Mouse (Mus musculus): ENCODE data around the gene Hist1h1t. TPM values are rescaled to one million over a fixed set of nuclear protein-coding genes. Genes with fewer than 3 reads are reported as not detected.
A peak's percentile ranks its signal among the peaks of the same experiment; 100 is the strongest.

Hist1h1t gene
- polyA plus RNA-seq, 1 experiment from 2014 or later: not detected

DNA sequence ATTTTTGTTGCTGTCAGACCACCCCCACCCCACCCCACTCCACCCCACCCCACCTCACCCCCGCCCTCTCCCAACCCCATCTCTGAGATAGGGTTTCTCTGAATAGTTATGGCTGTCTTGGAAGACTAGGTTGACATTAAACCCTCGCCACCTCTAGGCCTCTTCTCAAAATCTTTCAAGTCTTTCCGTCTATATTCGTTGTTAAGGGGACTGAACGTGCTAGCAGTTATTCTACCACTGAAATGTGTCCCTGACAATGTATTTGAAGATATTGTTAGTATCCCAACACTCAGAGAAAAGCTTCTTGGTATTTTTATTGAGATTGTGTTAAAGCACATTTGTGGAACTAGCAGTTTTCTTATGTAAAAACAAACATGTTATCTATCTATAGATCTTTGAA is 45.3 kb downstream of the Hist1h1t start:
- no peak overlapping the region for H3K9ac ChIP-seq
- 72% methylated on average over 5 of the region's 5 CpGs for WGBS
- H3K27me3 ChIP-seq: no peaks in the 10 kb centered on the region
- no peak overlapping the region for H3K27ac ChIP-seq
- H3K36me3 ChIP-seq: no peaks in the 10 kb centered on the region
- no peak for ATAC-seq (ENCODE audit: low FRiP score)
- peaks cover 23% of the 10 kb centered on the region for H3K4me1 ChIP-seq (replicated peaks)
- H3K4me2 ChIP-seq: peak overlapping the region; percentile 94; the same call in 1 of the 2 replicates
- no peak overlapping the region for H3K4me3 ChIP-seq
- H3K9me3 ChIP-seq: no peaks in the 10 kb centered on the region

DNA sequence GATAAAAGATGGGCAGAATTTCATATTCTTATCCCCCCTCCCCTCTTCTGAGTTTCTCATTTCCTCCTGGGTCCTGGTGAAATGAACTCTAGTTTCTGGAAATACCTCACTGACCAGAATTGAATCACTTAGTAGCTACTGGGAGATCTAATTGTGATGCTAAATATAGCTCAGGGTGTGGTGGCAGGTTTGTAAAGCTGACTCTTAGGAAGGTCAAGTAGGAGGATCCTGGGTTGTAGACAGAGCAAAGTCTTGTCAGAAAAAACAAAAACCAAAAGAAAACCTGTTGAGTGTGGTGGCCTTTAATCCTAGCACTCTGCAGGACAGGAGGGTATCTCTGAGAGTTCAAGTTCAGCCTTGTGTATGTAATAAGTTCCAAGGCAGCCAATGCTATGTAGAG is 46.4 kb downstream of the Hist1h1t start:
- Histone ChIP-seq H3K36me3 (no peaks in the 10 kb centered on the region), H3K9ac (no peak overlapping the region), H3K27me3 (no peaks in the 10 kb centered on the region), H3K27ac (no peak overlapping the region), H3K4me2 (no peak overlapping the region), H3K4me1 (replicated peaks) (peaks cover 25% of the 10 kb centered on the region), H3K4me3 (no peak overlapping the region), H3K9me3 (no peaks in the 10 kb centered on the region)
- ATAC-seq (ENCODE audit: low FRiP score): no peak

DNA sequence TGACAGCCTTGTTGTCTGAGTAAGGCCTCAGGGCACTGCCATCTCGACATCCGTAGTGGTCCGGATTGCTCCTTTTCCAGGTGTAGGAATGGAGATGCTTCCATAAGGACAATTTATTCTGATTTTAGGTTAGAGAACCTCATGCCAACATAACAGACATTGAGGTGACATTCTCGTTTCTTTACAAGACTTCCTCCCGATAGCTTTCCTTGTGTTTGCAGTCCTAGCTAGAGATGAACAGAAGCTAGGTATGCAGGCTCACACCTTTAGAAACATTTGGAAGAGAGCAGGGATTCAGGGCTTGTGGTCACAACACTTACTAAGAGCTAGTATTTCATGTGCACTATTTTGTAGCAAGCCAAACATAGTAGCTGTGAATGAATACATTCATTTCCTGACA is 47.6 kb downstream of the Hist1h1t start:
- Histone ChIP-seq H3K27me3 (no peaks in the 10 kb centered on the region), H3K4me2 (no peak overlapping the region), H3K4me3 (no peak overlapping the region), H3K4me1 (replicated peaks) (peaks cover 31% of the 10 kb centered on the region), H3K9me3 (no peaks in the 10 kb centered on the region), H3K27ac (no peak overlapping the region), H3K9ac (no peak overlapping the region), H3K36me3 (no peaks in the 10 kb centered on the region)
- 85% methylated on average over 5 of the region's 5 CpGs for WGBS
- no peak for ATAC-seq (ENCODE audit: low FRiP score)

DNA sequence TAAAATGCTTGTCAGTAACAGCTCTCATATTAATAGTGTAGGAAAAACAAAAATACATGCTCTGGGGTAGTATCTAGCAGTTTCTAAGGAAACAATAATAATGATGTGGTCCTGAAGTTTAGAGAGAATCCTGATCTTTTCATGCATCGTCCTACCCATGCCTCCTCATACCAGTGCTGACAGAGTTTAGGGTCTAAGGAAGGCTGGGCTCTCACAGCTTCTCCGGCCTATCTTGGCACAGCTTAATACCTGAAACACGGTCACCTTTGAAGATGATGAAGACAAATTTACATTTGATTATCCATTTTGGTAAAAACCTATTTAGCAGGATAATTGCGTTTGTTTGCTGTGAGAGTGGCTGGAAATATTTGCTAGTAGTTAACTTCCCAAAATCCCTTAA is 48.3 kb downstream of the Hist1h1t start:
- H3K4me2 ChIP-seq: no peak overlapping the region
- 52% methylated on average over 4 of the region's 4 CpGs for WGBS
- H3K4me1 ChIP-seq (replicated peaks): peaks cover 26% of the 10 kb centered on the region
- H3K4me3 ChIP-seq: peak overlapping the region; percentile 30; the same call in 1 of the 2 replicates
- H3K27me3 ChIP-seq: no peaks in the 10 kb centered on the region
- no peak overlapping the region for H3K27ac ChIP-seq
- no peaks in the 10 kb centered on the region for H3K36me3 ChIP-seq
- no peak for ATAC-seq (ENCODE audit: low FRiP score)
- H3K9me3 ChIP-seq: no peaks in the 10 kb centered on the region
- H3K9ac ChIP-seq: no peak overlapping the region

DNA sequence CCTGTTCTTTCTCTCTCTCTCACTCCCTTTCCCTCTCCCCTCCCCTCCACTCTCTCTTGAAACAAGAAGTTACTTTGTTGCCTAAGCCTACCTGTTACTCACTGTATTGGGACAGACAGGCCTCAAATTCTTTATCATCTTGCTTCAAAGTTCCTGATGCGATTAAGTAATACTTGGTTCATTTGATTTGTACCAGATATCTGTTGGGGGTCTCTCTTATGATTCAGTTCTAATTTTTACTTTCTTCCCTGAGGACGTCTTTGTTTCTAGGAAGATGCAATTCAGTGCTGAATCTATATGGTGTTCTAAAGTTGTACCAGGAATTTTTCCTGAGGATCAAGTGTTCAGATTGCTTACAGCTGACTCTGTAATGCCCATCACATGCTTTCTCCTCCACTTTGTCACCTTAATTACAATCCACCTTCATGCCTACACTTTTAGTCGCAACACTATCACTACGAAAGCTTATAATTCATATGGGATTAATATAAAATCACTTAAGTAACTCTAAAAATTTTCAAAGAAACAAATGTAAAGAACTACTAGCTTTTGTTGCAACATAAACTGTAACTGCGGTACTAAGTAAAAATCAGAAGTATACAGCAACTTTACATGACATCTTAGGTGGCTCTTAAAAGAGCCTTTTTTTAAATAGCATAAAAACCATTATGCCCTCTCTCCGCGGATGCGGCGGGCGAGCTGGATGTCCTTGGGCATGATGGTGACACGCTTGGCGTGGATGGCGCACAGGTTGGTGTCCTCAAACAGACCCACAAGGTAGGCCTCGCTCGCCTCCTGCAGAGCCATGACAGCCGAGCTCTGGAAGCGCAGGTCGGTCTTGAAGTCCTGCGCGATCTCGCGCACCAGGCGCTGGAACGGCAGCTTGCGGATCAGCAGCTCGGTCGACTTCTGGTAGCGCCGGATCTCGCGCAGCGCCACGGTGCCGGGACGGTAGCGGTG is 49.1 kb downstream of the Hist1h1t start:
- Histone ChIP-seq H3K27me3 (no peaks in the 10 kb centered on the region), H3K36me3 (no peaks in the 10 kb centered on the region), H3K9ac (no peak overlapping the region), H3K4me1 (replicated peaks) (peaks cover 20% of the 10 kb centered on the region), H3K4me2 (peak overlapping the region; percentile 65), H3K27ac (no peak overlapping the region), H3K4me3 (peak overlapping the region; percentile 30), H3K9me3 (no peaks in the 10 kb centered on the region)
- 2% methylated on average over 15 of the region's 36 CpGs for WGBS
- ATAC-seq (ENCODE audit: low FRiP score): no peak

DNA sequence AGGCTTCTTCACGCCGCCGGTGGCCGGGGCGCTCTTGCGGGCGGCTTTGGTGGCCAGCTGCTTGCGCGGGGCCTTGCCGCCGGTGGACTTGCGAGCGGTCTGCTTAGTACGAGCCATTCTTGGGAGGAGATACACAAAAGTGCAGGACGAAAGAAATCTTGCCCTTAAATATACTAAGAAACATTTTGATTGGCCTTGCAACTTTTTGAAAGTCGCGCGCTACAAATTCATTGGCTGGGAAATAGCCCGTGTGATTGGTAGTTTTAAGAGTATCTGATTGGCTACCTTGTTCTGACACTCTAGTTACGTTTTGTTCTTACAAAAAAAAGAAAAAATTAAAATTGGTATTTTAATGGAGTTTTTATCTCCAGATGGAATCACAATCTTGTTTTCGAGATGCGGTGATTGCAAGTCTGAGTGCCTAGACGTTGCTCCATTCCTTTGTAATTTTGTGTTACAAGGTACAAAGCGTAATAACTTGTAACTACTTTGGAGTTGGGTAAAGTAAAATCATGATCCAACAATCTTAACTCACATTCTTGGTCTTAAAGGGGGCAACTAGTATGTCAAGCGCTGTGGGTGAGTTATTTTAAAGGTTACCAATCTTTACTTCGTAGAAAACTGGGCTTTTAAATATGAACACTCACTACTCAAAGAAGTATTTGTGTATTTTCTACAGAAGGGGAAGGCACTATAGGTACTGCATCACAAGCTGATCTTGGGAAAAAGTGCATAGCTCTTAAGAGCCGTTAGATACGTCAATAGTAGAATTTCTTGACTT is 50.0 kb downstream of the Hist1h1t start, which contains the start of gene Hist1h3c:
Hist1h3c (minus strand) TSS at position 222 of the 781 bp plus-strand sequence.
- H3K36me3 ChIP-seq: no peaks in the 10 kb centered on the region
- ATAC-seq (ENCODE audit: low FRiP score): peak; percentile 74
- H3K4me3 ChIP-seq: peak within 1 kb of the TSS; percentile 42
- peaks cover 13% of the 10 kb centered on the region for H3K4me1 ChIP-seq (replicated peaks)
- WGBS: under 1% methylated on average over 24 of the region's 28 CpGs
- no peaks in the 10 kb centered on the region for H3K9me3 ChIP-seq
- peak within 1 kb of the TSS; percentile 65 for H3K4me2 ChIP-seq
- H3K27me3 ChIP-seq: no peaks in the 10 kb centered on the region
- peak within 1 kb of the TSS; percentile 58; the same call in 1 of the 2 replicates for H3K9ac ChIP-seq
- H3K27ac ChIP-seq: peak within 1 kb of the TSS; percentile 95

Small RNAs within 50 kb of the gene (microRNA-seq; reads per million reads assigned to microRNA genes)
- not detected for gene Gm44314
- gene Gm44350: not detected

Other genes with a start within 250 kb of the Hist1h1t start
- gene Btn1a1, start 229.9 kb upstream of the Hist1h1t start, polyA plus RNA-seq (2015; fragmentation: Nextera tagmentation; extraction: Ambion mirVana): 0.06 TPM in 1 of 2 replicates, not detected in the other
- 0.12 TPM in 1 of 2 replicates, not detected in the other for gene Btn2a2, start 207.0 kb upstream of the Hist1h1t start, polyA plus RNA-seq (2015; fragmentation: Nextera tagmentation; extraction: Ambion mirVana)
- gene Hist1h4h, start 164.8 kb upstream of the Hist1h1t start, polyA plus RNA-seq (2015; fragmentation: Nextera tagmentation; extraction: Ambion mirVana): 4.2 and 5.7 TPM in 2 replicates
- 2.4 TPM in 1 of 2 replicates, not detected in the other for gene Hist1h2af, start 161.9 kb upstream of the Hist1h1t start, polyA plus RNA-seq (2015; fragmentation: Nextera tagmentation; extraction: Ambion mirVana)
- 1.8 and 3.0 TPM in 2 replicates for gene Hist1h3g, start 160.4 kb upstream of the Hist1h1t start, polyA plus RNA-seq (2015; fragmentation: Nextera tagmentation; extraction: Ambion mirVana)
- 0.29 TPM in 1 of 2 replicates, not detected in the other for gene Hist1h2bh, start 152.4 kb upstream of the Hist1h1t start, polyA plus RNA-seq (2015; fragmentation: Nextera tagmentation; extraction: Ambion mirVana)
- gene Hist1h3f, start 151.8 kb upstream of the Hist1h1t start, polyA plus RNA-seq (2015; fragmentation: Nextera tagmentation; extraction: Ambion mirVana): 0.38 TPM in 1 of 2 replicates, not detected in the other
- 0.83 TPM in 1 of 2 replicates, not detected in the other for gene Hist1h4f, start 144.2 kb upstream of the Hist1h1t start, polyA plus RNA-seq (2015; fragmentation: Nextera tagmentation; extraction: Ambion mirVana)
- gene Hist1h1d, start 142.6 kb upstream of the Hist1h1t start, polyA plus RNA-seq (2015; fragmentation: Nextera tagmentation; extraction: Ambion mirVana): 0.10 and 0.16 TPM in 2 replicates
- 2.1 and 2.8 TPM in 2 replicates for gene Hist1h3e, start 133.4 kb upstream of the Hist1h1t start, polyA plus RNA-seq (2015; fragmentation: Nextera tagmentation; extraction: Ambion mirVana)
- 26.4 and 29.3 TPM in 2 replicates for gene Hist1h2ae, start 124.6 kb upstream of the Hist1h1t start, polyA plus RNA-seq (2015; fragmentation: Nextera tagmentation; extraction: Ambion mirVana)
- 2.8 TPM in 2 replicates for gene Hist1h2bg, start 124.4 kb upstream of the Hist1h1t start, polyA plus RNA-seq (2015; fragmentation: Nextera tagmentation; extraction: Ambion mirVana)
- gene Hist1h2bf, start 121.6 kb upstream of the Hist1h1t start, polyA plus RNA-seq (2015; fragmentation: Nextera tagmentation; extraction: Ambion mirVana): 1.2 and 3.0 TPM in 2 replicates
- 0.61 and 2.7 TPM in 2 replicates for gene Hist1h2ad, start 121.4 kb upstream of the Hist1h1t start, polyA plus RNA-seq (2015; fragmentation: Nextera tagmentation; extraction: Ambion mirVana)
- gene Hist1h3d, start 120.1 kb upstream of the Hist1h1t start, polyA plus RNA-seq (2015; fragmentation: Nextera tagmentation; extraction: Ambion mirVana): 1.6 and 2.7 TPM in 2 replicates
- 50.0 and 52.6 TPM in 2 replicates for gene Hist1h4d, start 114.2 kb upstream of the Hist1h1t start, polyA plus RNA-seq (2015; fragmentation: Nextera tagmentation; extraction: Ambion mirVana)
- 1.2 and 1.6 TPM in 2 replicates for gene Hist1h2be, start 74.7 kb upstream of the Hist1h1t start, polyA plus RNA-seq (2015; fragmentation: Nextera tagmentation; extraction: Ambion mirVana)
- 7.9 and 8.8 TPM in 2 replicates for gene Hist1h1e, start 73.3 kb upstream of the Hist1h1t start, polyA plus RNA-seq (2015; fragmentation: Nextera tagmentation; extraction: Ambion mirVana)
- gene Hist1h2ac, start 11.9 kb upstream of the Hist1h1t start, polyA plus RNA-seq (2015; fragmentation: Nextera tagmentation; extraction: Ambion mirVana): 0.38 and 0.54 TPM in 2 replicates
- gene Hist1h2bc, start 11.6 kb upstream of the Hist1h1t start, polyA plus RNA-seq (2015; fragmentation: Nextera tagmentation; extraction: Ambion mirVana): 17.8 and 23.1 TPM in 2 replicates
- gene Hist1h4c, start 2.6 kb downstream of the Hist1h1t start, polyA plus RNA-seq (2015; fragmentation: Nextera tagmentation; extraction: Ambion mirVana): 3.9 and 4.4 TPM in 2 replicates
- 5.4 and 5.6 TPM in 2 replicates for gene Hfe, start 15.0 kb downstream of the Hist1h1t start, polyA plus RNA-seq (2015; fragmentation: Nextera tagmentation; extraction: Ambion mirVana)
- 8.8 and 9.7 TPM in 2 replicates for gene Hist1h1c, start 43.0 kb downstream of the Hist1h1t start, polyA plus RNA-seq (2015; fragmentation: Nextera tagmentation; extraction: Ambion mirVana)
- gene Hist1h3c, start 49.8 kb downstream of the Hist1h1t start, polyA plus RNA-seq (2015; fragmentation: Nextera tagmentation; extraction: Ambion mirVana): 1.3 and 1.9 TPM in 2 replicates
- 0.86 and 1.7 TPM in 2 replicates for gene Hist1h2bb, start 50.9 kb downstream of the Hist1h1t start, polyA plus RNA-seq (2015; fragmentation: Nextera tagmentation; extraction: Ambion mirVana)
- gene Hist1h2ab, start 55.3 kb downstream of the Hist1h1t start, polyA plus RNA-seq (2015; fragmentation: Nextera tagmentation; extraction: Ambion mirVana): 10.5 and 12.7 TPM in 2 replicates
- 4.2 and 4.4 TPM in 2 replicates for gene Hist1h3b, start 56.5 kb downstream of the Hist1h1t start, polyA plus RNA-seq (2015; fragmentation: Nextera tagmentation; extraction: Ambion mirVana)
- 1.4 TPM in 1 of 2 replicates, not detected in the other for gene Hist1h4b, start 61.2 kb downstream of the Hist1h1t start, polyA plus RNA-seq (2015; fragmentation: Nextera tagmentation; extraction: Ambion mirVana)
- gene Hist1h4a, start 65.4 kb downstream of the Hist1h1t start, polyA plus RNA-seq (2015; fragmentation: Nextera tagmentation; extraction: Ambion mirVana): not detected in 2 replicates
- gene Hist1h3a, start 66.6 kb downstream of the Hist1h1t start, polyA plus RNA-seq (2015; fragmentation: Nextera tagmentation; extraction: Ambion mirVana): 1.9 and 2.5 TPM in 2 replicates
- gene Hist1h1a, start 67.9 kb downstream of the Hist1h1t start, polyA plus RNA-seq (2015; fragmentation: Nextera tagmentation; extraction: Ambion mirVana): 0.56 and 1.2 TPM in 2 replicates
- not detected in 2 replicates for gene Trim38, start 74.1 kb downstream of the Hist1h1t start, polyA plus RNA-seq (2015; fragmentation: Nextera tagmentation; extraction: Ambion mirVana)
- not detected in 2 replicates for gene Slc17a2, start 111.2 kb downstream of the Hist1h1t start, polyA plus RNA-seq (2015; fragmentation: Nextera tagmentation; extraction: Ambion mirVana)
- gene Slc17a3, start 143.6 kb downstream of the Hist1h1t start, polyA plus RNA-seq (2015; fragmentation: Nextera tagmentation; extraction: Ambion mirVana): not detected in 2 replicates
- gene Slc17a1, start 171.9 kb downstream of the Hist1h1t start, polyA plus RNA-seq (2015; fragmentation: Nextera tagmentation; extraction: Ambion mirVana): not detected in 2 replicates
- gene Slc17a4, start 219.2 kb downstream of the Hist1h1t start, polyA plus RNA-seq (2015; fragmentation: Nextera tagmentation; extraction: Ambion mirVana): 0.09 TPM in 1 of 2 replicates, not detected in the other
- not detected in 2 replicates for gene Hist1h2ba, start 238.3 kb downstream of the Hist1h1t start, polyA plus RNA-seq (2015; fragmentation: Nextera tagmentation; extraction: Ambion mirVana)
- not detected in 2 replicates for gene Hist1h2aa, start 238.6 kb downstream of the Hist1h1t start, polyA plus RNA-seq (2015; fragmentation: Nextera tagmentation; extraction: Ambion mirVana)

All from hindbrain, embryonic 13.5 days (tissue).